Mouse (Mus musculus): ENCODE results near the gene Gtf2h3. TPM values are rescaled to one million over a fixed set of nuclear protein-coding genes. Genes with fewer than 3 reads are reported as not detected.
"Not testable (repeated sequence)": the region's sequence is repeated elsewhere in the genome, so short reads cannot be mapped to it uniquely, and the experiment has no call there.

Gtf2h3 gene
- polyA plus RNA-seq, 1 experiment from 2014 or later, result 50.3 TPM

DNA sequence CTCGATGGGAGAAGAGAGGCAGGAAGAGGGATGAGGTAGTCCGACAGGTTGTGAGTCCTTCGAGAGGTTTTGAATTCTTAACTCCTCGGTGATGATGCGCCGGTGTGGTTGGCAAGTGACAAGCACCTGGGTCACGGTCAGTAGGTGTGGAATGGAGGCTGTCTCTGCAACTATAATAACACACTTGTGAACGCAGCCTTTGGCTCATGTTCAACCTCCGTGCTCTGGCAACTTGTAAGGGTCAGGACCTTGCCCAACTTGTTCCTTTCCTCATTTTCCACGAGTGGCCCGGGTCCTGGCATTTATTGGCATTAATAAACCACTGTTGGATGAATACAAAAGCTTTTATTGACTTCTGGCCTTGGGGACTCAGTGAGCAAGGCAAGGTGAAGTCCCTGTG is 50.7 kb downstream of the Gtf2h3 start:
- H3K27ac ChIP-seq, result 0 out of 2 replicates have a peak overlapping the region, but pooled peaks have one; percentile 70
- peak overlapping the region; percentile 96 for H3K9ac ChIP-seq
- H3K4me2 ChIP-seq, result peak overlapping the region; percentile 92
- H3K36me3 ChIP-seq, result peaks cover 27% of the 10 kb centered on the region
- H3K9me3 ChIP-seq, result no peaks in the 10 kb centered on the region
- H3K4me1 ChIP-seq (replicated peaks), result peaks cover 21% of the 10 kb centered on the region
- peak overlapping the region; percentile 98 for H3K4me3 ChIP-seq
- no peaks in the 10 kb centered on the region for H3K27me3 ChIP-seq
- ATAC-seq (ENCODE audit: low FRiP score), result no peak
- 35% methylated on average over 11 of the region's 11 CpGs for WGBS

- ATAC-seq (ENCODE audit: low FRiP score), result no peak
- Histone ChIP-seq H3K4me1 (replicated peaks) (peaks cover 21% of the 10 kb centered on the region), H3K27me3 (no peaks in the 10 kb centered on the region), H3K4me3 (no peak overlapping the region), H3K9ac (no peak overlapping the region), H3K4me2 (no peak overlapping the region), H3K27ac (no peak overlapping the region), H3K36me3 (peaks cover 35% of the 10 kb centered on the region), H3K9me3 (no peaks in the 10 kb centered on the region)
- WGBS, result 94% methylated on average over 11 of the region's 11 CpGs
Measured at GRCm38 (mm10) chr5:124631685-124632084, 52.7 kb downstream of the Gtf2h3 start.

GRCm38 (mm10) chr5:124632461-124632860 is 53.5 kb downstream of the Gtf2h3 start:
- H3K9ac ChIP-seq, result no peak overlapping the region
- H3K4me3 ChIP-seq, result no peak overlapping the region
- H3K4me1 ChIP-seq (replicated peaks), result peaks cover 21% of the 10 kb centered on the region
- 87% methylated on average over 5 of the region's 5 CpGs for WGBS
- H3K36me3 ChIP-seq, result peaks cover 43% of the 10 kb centered on the region
- H3K4me2 ChIP-seq, result no peak overlapping the region
- no peaks in the 10 kb centered on the region for H3K27me3 ChIP-seq
- no peaks in the 10 kb centered on the region for H3K9me3 ChIP-seq
- no peak for ATAC-seq (ENCODE audit: low FRiP score)
- H3K27ac ChIP-seq, result no peak overlapping the region

DNA sequence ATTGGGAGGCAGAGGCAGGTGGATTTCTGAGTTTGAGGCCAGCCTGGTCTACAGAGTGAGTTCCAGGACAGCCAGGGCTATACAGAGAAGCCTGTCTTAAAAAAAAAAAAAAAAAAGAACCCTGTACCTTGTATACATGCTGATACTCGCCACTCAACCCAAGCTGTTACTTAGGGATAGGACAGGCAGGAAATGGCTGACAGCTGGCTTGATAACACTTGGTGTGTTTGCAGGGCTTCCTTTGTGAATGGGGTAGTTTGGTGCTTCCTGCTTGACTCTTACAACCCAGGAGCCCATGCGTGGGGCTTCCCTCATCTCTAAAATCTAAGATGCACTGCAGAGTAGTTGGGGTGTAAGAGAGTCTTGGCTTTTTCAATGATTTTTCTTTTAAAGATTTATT is 54.5 kb downstream of the Gtf2h3 start:
- 87% methylated on average over 2 of the region's 2 CpGs for WGBS
- no peaks in the 10 kb centered on the region for H3K27me3 ChIP-seq
- no peak overlapping the region for H3K4me2 ChIP-seq
- peaks cover 51% of the 10 kb centered on the region for H3K36me3 ChIP-seq
- ATAC-seq (ENCODE audit: low FRiP score), result no peak
- H3K27ac ChIP-seq, result no peak overlapping the region
- H3K9ac ChIP-seq, result no peak overlapping the region
- peaks cover 14% of the 10 kb centered on the region for H3K4me1 ChIP-seq (replicated peaks)
- no peak overlapping the region for H3K4me3 ChIP-seq
- H3K9me3 ChIP-seq, result no peaks in the 10 kb centered on the region

DNA sequence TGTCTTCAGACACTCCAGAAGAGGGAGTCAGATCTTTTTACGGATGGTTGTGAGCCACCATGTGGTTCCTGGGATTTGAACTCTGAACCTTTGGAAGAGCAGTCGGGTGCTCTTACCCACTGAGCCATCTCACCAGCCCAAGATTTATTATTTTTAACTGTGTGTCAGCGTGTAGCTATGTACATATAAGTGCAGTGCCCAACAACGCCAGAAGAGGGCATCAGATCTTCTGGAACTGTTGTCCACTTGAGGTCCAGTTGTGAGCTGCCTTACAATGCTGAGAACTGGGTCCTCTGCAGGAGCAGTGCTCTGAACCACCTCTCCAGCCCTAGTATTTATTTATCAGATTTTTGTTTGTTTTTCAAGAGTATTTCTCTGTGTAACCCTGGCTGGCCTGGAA is 56.1 kb downstream of the Gtf2h3 start:
- H3K4me3 ChIP-seq; H3K4me1 ChIP-seq (replicated peaks); H3K9me3 ChIP-seq; H3K4me2 ChIP-seq; H3K9ac ChIP-seq; ATAC-seq (ENCODE audit: low FRiP score); H3K27ac ChIP-seq; H3K27me3 ChIP-seq: not testable (repeated sequence)
- WGBS, result 84% methylated on average over 4 of the region's 4 CpGs
- peaks cover 68% of the 10 kb centered on the region for H3K36me3 ChIP-seq

- Histone ChIP-seq H3K36me3 (peaks cover 79% of the 10 kb centered on the region), H3K9me3 (no peaks in the 10 kb centered on the region), H3K27me3 (no peaks in the 10 kb centered on the region), H3K4me1 (replicated peaks) (no peaks in the 10 kb centered on the region), H3K9ac (no peak overlapping the region), H3K4me2 (no peak overlapping the region), H3K4me3 (no peak overlapping the region), H3K27ac (no peak overlapping the region)
- 95% methylated on average over 3 of the region's 3 CpGs for WGBS
- no peak for ATAC-seq (ENCODE audit: low FRiP score)
Measured at GRCm38 (mm10) chr5:124636139-124636538, 57.2 kb downstream of the Gtf2h3 start.

- Histone ChIP-seq H3K27ac (no peak overlapping the region), H3K9ac (no peak overlapping the region), H3K4me3 (no peak overlapping the region), H3K9me3 (no peaks in the 10 kb centered on the region), H3K4me1 (replicated peaks) (no peaks in the 10 kb centered on the region), H3K4me2 (no peak overlapping the region), H3K27me3 (no peaks in the 10 kb centered on the region), H3K36me3 (peaks cover 84% of the 10 kb centered on the region)
- ATAC-seq (ENCODE audit: low FRiP score), result no peak
- 95% methylated on average over 4 of the region's 4 CpGs for WGBS
Measured at GRCm38 (mm10) chr5:124636694-124637093, 57.8 kb downstream of the Gtf2h3 start.

DNA sequence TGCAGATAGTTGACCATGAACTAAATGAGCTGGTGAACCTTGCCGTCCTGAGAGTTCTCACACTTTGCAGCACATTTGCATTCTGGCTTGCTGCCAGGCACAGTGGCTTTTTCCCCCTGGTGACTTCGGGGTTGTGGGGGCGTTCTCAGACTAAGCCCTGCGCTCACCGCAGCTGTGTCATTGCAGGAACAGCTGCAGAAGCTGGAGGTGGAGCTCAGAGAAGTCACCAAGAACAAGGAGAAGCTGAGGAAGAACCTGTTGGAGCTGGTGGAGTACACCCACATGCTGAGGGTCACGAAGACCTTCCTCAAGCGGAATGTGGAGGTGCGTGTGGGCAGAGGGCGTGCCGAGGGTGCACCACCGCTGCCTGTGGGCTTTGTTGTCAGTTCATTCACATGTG is 58.4 kb downstream of the Gtf2h3 start:
- 93% methylated on average over 11 of the region's 11 CpGs for WGBS
- no peak for ATAC-seq (ENCODE audit: low FRiP score)
- Histone ChIP-seq H3K9ac (no peak overlapping the region), H3K4me3 (no peak overlapping the region), H3K4me2 (no peak overlapping the region), H3K27me3 (no peaks in the 10 kb centered on the region), H3K4me1 (replicated peaks) (no peaks in the 10 kb centered on the region), H3K9me3 (no peaks in the 10 kb centered on the region), H3K36me3 (peaks cover 90% of the 10 kb centered on the region), H3K27ac (no peak overlapping the region)

DNA sequence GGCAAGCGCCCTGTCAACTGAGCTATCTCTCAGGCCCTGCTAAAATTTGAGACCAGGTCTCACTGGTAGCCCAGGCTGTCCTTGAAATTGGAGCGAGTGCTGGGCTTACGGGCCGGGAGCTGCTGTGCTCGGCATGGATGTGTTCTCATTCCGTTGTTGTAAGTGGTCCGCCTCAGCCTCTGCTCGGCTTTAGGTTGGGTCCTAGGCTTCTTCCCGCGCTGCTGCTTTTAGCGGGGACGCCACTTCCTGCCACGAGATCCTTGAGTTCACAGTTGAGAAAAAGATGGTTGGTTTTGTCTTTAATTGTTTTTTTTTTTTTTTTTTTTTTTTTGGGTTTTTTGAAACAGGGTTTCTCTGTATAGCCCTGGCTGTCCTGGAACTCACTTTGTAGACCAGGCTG is 58.9 kb downstream of the Gtf2h3 start:
- Histone ChIP-seq H3K27ac (no peak overlapping the region), H3K4me2 (no peak overlapping the region), H3K9ac (no peak overlapping the region), H3K36me3 (peaks cover 96% of the 10 kb centered on the region), H3K4me1 (replicated peaks) (no peaks in the 10 kb centered on the region), H3K27me3 (no peaks in the 10 kb centered on the region), H3K4me3 (no peak overlapping the region), H3K9me3 (no peaks in the 10 kb centered on the region)
- ATAC-seq (ENCODE audit: low FRiP score), result no peak
- WGBS, result 98% methylated on average over 13 of the region's 13 CpGs

Other genes with a start within 250 kb of the Gtf2h3 start
- gene Cdk2ap1, start 216.1 kb upstream of the Gtf2h3 start, polyA plus RNA-seq (2015; fragmentation: Nextera tagmentation; extraction: Ambion mirVana), result 67.9 and 68.6 TPM in 2 replicates
- gene Sbno1, start 153.1 kb upstream of the Gtf2h3 start, polyA plus RNA-seq (2015; fragmentation: Nextera tagmentation; extraction: Ambion mirVana), result 108 and 115 TPM in 2 replicates
- gene Kmt5a, start 139.2 kb upstream of the Gtf2h3 start, polyA plus RNA-seq (2015; fragmentation: Nextera tagmentation; extraction: Ambion mirVana), result 18.0 and 20.6 TPM in 2 replicates
- 21.2 and 23.8 TPM in 2 replicates for gene Rilpl2, start 100.8 kb upstream of the Gtf2h3 start, polyA plus RNA-seq (2015; fragmentation: Nextera tagmentation; extraction: Ambion mirVana)
- 22.5 and 27.5 TPM in 2 replicates for gene Snrnp35, start 96.0 kb upstream of the Gtf2h3 start, polyA plus RNA-seq (2015; fragmentation: Nextera tagmentation; extraction: Ambion mirVana)
- 11.5 and 12.1 TPM in 2 replicates for gene Rilpl1, start 47.7 kb upstream of the Gtf2h3 start, polyA plus RNA-seq (2015; fragmentation: Nextera tagmentation; extraction: Ambion mirVana)
- 360 and 367 TPM in 2 replicates for gene Tmed2, start 38.4 kb upstream of the Gtf2h3 start, polyA plus RNA-seq (2015; fragmentation: Nextera tagmentation; extraction: Ambion mirVana)
- gene Ddx55, start 26.3 kb upstream of the Gtf2h3 start, polyA plus RNA-seq (2015; fragmentation: Nextera tagmentation; extraction: Ambion mirVana), result 26.4 and 27.5 TPM in 2 replicates
- gene Eif2b1, start within 50 bp of the Gtf2h3 start, polyA plus RNA-seq (2015; fragmentation: Nextera tagmentation; extraction: Ambion mirVana), result 65.7 and 72.0 TPM in 2 replicates
- gene Atp6v0a2, start 49.4 kb downstream of the Gtf2h3 start, polyA plus RNA-seq (2015; fragmentation: Nextera tagmentation; extraction: Ambion mirVana), result 41.4 and 43.1 TPM in 2 replicates
- gene Dnah10, start 145.9 kb downstream of the Gtf2h3 start, polyA plus RNA-seq (2015; fragmentation: Nextera tagmentation; extraction: Ambion mirVana), result 0.09 and 0.14 TPM in 2 replicates